Mouse (Mus musculus) intestine, postnatal 0 days (tissue): ENCODE measurements around the gene Pla2g4b. TPM values are rescaled to one million over a fixed set of nuclear protein-coding genes. Genes with fewer than 3 reads are reported as not detected.

Experiments
- ATAC-seq: fragments of 200-750 bp; cut with Nextera tagmentation; 2 replicates; pipeline ENCODE4 v1.8.0; 2017; ENCODE audit warnings: mild to moderate bottlenecking, moderate TSS enrichment, moderate library complexity
- H3K27ac ChIP-seq: fragments of 300-500 bp; sonication (generic); 2 replicates; pipeline ENCODE4 v1.5.1; 2014; ENCODE audit warnings: mild to moderate bottlenecking, low read depth, low read length, moderate library complexity
- H3K27me3 ChIP-seq: fragments of 300-500 bp; sonication (generic); replicated peaks from 2 replicates; pipeline ENCODE4 v1.6.1; 2014; ENCODE audit warnings: low read length, mixed read lengths; ENCODE audit not compliant: control insufficient read depth, insufficient read depth
- H3K36me3 ChIP-seq: fragments of 300-500 bp; sonication (generic); 2 replicates; pipeline ENCODE4 v1.6.1; 2014; ENCODE audit warnings: mild to moderate bottlenecking, moderate library complexity; ENCODE audit not compliant: control insufficient read depth, insufficient read depth
- H3K4me1 ChIP-seq: fragments of 300-500 bp; sonication (generic); replicated peaks from 2 replicates; pipeline ENCODE4 v1.6.1; 2014; ENCODE audit warnings: antibody characterized with exemption, low read length, mixed read lengths; ENCODE audit not compliant: control insufficient read depth, insufficient read depth
- H3K4me2 ChIP-seq: fragments of 300-500 bp; sonication (generic); replicated peaks from 2 replicates; pipeline ENCODE4 v1.6.1; 2014; ENCODE audit warnings: low read depth, mild to moderate bottlenecking, moderate library complexity
- H3K4me3 ChIP-seq: fragments of 300-500 bp; sonication (generic); 2 replicates; pipeline ENCODE4 v1.5.1; 2014; ENCODE audit warnings: low read depth, low read length
- H3K9ac ChIP-seq: fragments of 300-500 bp; sonication (generic); 2 replicates; pipeline ENCODE4 v1.6.1; 2014; ENCODE audit warnings: mild to moderate bottlenecking, low read depth, low read length
- H3K9me3 ChIP-seq: fragments of 300-500 bp; sonication (generic); 2 replicates; pipeline ENCODE4 v1.6.1; 2016; ENCODE audit warnings: mixed run types; ENCODE audit not compliant: control insufficient read depth
- CTCF ChIP-seq: sonication (generic); IDR thresholded peaks from 2 replicates; pipeline ENCODE4 v1.5.1; 2016; ENCODE audit warnings: low read depth, mild to moderate bottlenecking, control low read depth, antibody characterized with exemption, moderate library complexity
- WGBS: fragments of 180-500 bp; shearing (Covaris S2); extraction: QIAGEN DNeasy Blood & Tissue Kit; methylation state at CpG from one replicate; pipeline ENCODE4 v1.1.7; 2014; 5-methylcytosine and 5-hydroxymethylcytosine counted together
- polyA plus RNA-seq: library from polyadenylated mRNA; unstranded; fragments of >200 nt; fragmentation: Nextera tagmentation; extraction: Ambion mirVana; gene quantifications from 2 replicates; pipeline ENCODE4 v1.2.1, GENCODE M21; 2015

The Pla2g4b gene
- 0.81 and 0.99 TPM in 2 replicates for polyA plus RNA-seq

DNA sequence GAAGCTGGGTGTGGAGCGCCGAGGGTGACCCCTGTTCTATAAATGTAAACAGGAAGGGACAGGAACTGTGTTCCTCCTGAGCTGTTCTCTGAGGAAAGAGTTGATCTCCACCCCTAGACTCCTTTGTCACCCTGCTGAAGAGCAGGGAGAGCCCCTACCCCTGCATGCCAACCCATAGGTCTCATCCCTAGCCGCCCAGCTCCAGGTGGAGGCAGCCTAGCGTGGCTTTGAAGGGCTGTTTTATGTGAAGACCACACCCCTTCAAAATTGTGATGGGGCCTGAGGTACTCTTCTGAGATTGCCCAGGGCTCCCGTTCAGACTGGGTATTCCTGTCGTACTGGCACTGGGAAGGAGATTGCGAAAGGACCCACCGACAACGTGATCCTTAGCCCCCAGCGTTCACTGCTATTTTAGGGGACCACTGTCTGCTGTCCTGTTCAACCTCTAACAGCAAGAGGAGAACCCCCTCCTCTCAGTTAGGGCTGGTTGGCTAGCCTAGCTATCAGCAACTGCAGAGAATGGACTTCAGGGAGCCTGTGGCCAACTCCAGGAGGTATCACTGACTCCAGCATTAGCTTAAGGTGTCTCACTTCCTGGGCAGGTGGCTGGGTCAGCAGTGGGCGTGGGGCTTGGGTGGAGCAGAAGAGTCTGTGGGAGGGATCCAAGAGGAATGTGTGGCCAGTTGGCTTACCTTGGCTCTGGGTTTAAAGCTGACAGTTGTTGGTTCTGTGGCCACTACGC lies at the start of gene Pla2g4b:
Gene Pla2g4b (plus strand): TSS at position 692 of the 742 bp plus-strand sequence.
- Histone ChIP-seq H3K4me2 (no peak within 1 kb of the TSS), H3K27ac (no peak within 1 kb of the TSS), H3K4me3 (no peak within 1 kb of the TSS), H3K9me3 (no peaks in the 10 kb centered on the region), H3K9ac (no peak within 1 kb of the TSS), H3K36me3 (peaks cover 38% of the 10 kb centered on the region; the same call in 1 of the 2 replicates), H3K4me1 (peaks cover 3% of the 10 kb centered on the region; the same call in 1 of the 2 replicates), H3K27me3 (no peaks in the 10 kb centered on the region)
- TF ChIP-seq CTCF, result no peak
- WGBS, result 82% methylated on average over 12 of the region's 12 CpGs
- no peak for ATAC-seq

DNA sequence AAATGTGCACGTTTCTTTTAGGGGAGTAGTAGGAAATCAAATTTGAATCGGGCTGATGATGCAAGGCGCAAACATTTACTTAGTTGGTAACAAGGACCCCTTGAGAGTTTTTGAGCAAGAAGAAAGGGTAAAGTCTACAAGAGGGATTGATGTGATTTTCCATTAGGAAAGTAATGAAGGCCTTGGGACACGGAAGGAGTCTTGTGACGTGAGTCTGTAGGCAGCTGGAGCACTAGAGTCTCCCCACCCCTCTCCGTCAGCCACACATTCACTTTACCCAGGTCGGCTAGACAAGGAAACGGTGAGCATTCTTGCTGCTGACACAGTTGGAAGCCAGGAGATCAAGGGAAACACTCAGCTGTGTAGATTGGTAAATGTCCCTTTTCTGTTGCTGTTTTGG lies 47.3 kb upstream of the Pla2g4b start:
- Histone ChIP-seq H3K4me3 (no peak overlapping the region), H3K36me3 (0 out of 2 replicates have a peak, but pooled peaks cover 6% of the 10 kb centered on the region), H3K9me3 (no peaks in the 10 kb centered on the region), H3K27me3 (no peaks in the 10 kb centered on the region), H3K4me1 (no peaks in the 10 kb centered on the region), H3K27ac (no peak overlapping the region), H3K9ac (no peak overlapping the region), H3K4me2 (no peak overlapping the region)
- 0 out of 2 replicates have a peak, but pooled peaks have one; percentile 43 for ATAC-seq
- WGBS, result 62% methylated on average over 8 of the region's 8 CpGs
- no peak for TF ChIP-seq CTCF

DNA sequence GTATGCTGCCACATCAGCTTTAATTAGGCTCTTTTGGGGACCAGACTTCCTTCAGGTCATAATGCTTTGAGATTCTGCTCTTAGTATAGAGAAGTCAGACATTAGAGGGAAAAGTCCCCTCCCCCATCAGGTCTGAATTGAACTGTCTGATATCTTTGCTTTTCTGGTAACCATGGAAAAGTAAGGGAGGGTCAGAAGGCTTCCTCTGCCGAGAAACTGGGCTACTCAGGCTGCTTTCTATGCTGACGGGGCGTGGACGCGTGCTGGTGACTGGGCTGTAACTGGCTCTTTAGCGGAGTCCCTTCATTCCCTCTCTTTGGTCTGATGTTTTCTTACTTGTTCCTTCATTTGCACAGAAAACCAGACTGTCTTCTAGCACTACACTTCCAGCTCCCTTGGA lies 46.8 kb upstream of the Pla2g4b start:
- H3K4me1 ChIP-seq, result no peaks in the 10 kb centered on the region
- no peaks in the 10 kb centered on the region for H3K27me3 ChIP-seq
- 0 out of 2 replicates have a peak, but pooled peaks cover 6% of the 10 kb centered on the region for H3K36me3 ChIP-seq
- no peak overlapping the region for H3K4me3 ChIP-seq
- ATAC-seq, result peak; percentile 46; the same call in 1 of the 2 replicates
- 0 out of 2 replicates have a peak overlapping the region, but pooled peaks have one; percentile 13 for H3K4me2 ChIP-seq
- no peaks in the 10 kb centered on the region for H3K9me3 ChIP-seq
- TF ChIP-seq CTCF, result no peak
- H3K9ac ChIP-seq, result no peak overlapping the region
- 54% methylated on average over 6 of the region's 6 CpGs for WGBS
- no peak overlapping the region for H3K27ac ChIP-seq

DNA sequence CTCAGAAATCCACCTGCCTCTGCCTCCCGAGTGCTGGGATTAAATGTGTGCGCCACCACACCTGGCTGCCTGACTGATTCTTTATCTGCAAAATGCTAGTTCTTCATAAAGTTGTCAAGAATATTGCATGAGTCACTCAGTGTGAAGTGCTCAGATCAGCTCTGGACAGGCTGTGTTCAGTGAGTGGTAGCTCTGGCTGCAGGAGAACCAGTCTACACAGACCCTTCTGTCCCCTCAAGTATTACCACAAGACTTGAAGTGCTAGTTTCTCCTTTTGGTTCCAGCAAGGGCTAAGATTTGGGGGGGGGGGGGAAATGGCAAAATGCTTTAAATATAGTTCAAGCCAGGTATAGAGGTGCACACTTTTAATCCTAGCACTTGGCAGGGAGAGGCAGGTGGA lies 45.8 kb upstream of the Pla2g4b start:
- Histone ChIP-seq H3K9me3 (no peaks in the 10 kb centered on the region), H3K36me3 (0 out of 2 replicates have a peak, but pooled peaks cover 3% of the 10 kb centered on the region), H3K4me3 (no peak overlapping the region), H3K4me1 (no peaks in the 10 kb centered on the region), H3K27me3 (no peaks in the 10 kb centered on the region), H3K9ac (no peak overlapping the region), H3K4me2 (no peak overlapping the region), H3K27ac (no peak overlapping the region)
- TF ChIP-seq CTCF, result no peak
- 90% methylated on average over 2 of the region's 2 CpGs for WGBS
- no peak for ATAC-seq

DNA sequence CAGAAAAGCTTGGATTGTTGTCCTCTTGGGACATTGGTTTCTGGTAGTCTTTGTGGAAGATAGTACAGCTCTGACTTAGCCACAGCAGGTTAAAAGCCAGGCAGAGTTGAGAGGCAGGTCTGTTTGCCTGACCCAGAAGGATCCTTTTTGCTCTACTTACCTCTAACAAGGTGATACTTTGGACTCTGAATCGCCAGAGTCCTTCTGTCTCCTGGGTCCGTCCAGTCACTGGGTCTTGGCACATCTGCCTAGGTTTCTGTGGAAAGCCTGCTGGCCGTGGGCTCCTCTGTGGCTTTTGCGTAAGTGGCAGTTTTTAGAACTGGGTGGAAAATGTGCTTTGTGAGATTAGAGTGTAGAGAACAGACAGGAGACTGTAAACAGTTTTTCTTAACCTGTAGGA lies 44.3 kb upstream of the Pla2g4b start:
- peaks cover 4% of the 10 kb centered on the region; the same call in 1 of the 2 replicates for H3K4me1 ChIP-seq
- H3K4me3 ChIP-seq, result no peak overlapping the region
- H3K27ac ChIP-seq, result 0 out of 2 replicates have a peak overlapping the region, but pooled peaks have one; percentile 15
- WGBS, result 62% methylated on average over 4 of the region's 4 CpGs
- H3K4me2 ChIP-seq, result no peak overlapping the region
- no peaks in the 10 kb centered on the region for H3K9me3 ChIP-seq
- TF ChIP-seq CTCF, result no peak
- no peaks in the 10 kb centered on the region for H3K27me3 ChIP-seq
- no peaks in the 10 kb centered on the region for H3K36me3 ChIP-seq
- no peak overlapping the region for H3K9ac ChIP-seq
- no peak for ATAC-seq

DNA sequence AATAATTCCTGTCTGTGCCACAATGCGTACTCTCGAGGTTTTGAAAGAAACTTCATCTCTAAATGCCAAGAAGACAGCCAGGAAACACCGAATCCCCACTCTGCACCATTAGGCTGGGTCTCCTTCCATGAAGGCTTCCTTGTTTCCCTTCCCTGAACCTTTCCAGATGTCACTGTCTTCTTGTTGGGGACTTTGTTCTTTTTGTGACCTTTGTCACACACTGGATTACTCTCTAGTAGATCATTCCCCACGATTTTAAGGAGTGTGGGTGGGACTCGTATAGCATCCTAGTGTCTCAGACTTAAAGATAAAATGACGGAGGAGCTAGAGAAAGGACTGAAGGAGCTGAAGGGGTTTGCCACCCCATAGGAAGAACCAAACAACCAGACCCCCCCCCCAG lies 42.3 kb upstream of the Pla2g4b start:
- no peak for TF ChIP-seq CTCF
- H3K9ac ChIP-seq, result no peak overlapping the region
- H3K36me3 ChIP-seq, result no peaks in the 10 kb centered on the region
- 57% methylated on average over 6 of the region's 6 CpGs for WGBS
- H3K4me2 ChIP-seq, result no peak overlapping the region
- ATAC-seq, result peak; percentile 32
- H3K9me3 ChIP-seq, result no peaks in the 10 kb centered on the region
- H3K27me3 ChIP-seq, result no peaks in the 10 kb centered on the region
- peaks cover 11% of the 10 kb centered on the region for H3K4me1 ChIP-seq
- peak overlapping the region; percentile 2; the same call in 1 of the 2 replicates for H3K27ac ChIP-seq
- H3K4me3 ChIP-seq, result no peak overlapping the region
